Mouse (Mus musculus): ENCODE results near the gene Gm10334. TPM values are rescaled to one million over a fixed set of nuclear protein-coding genes. Genes with fewer than 3 reads are reported as not detected.
"Not testable (repeated sequence)": the region's sequence is repeated elsewhere in the genome, so short reads cannot be mapped to it uniquely, and the experiment has no call there.

Gm10334 gene
- 1.8 and 2.3 TPM in 2 replicates for polyA plus RNA-seq (2012; rRNA removed)

- not testable (repeated sequence) for DNase-seq (ENCODE audit: extremely low spot score in 1 of 2, low spot score in 1 of 2)
These were observed at the start of gene Gm10334 for GRCm38 (mm10) chr6:41446045-41446444. Gene Gm10334 (minus strand): TSS chr6:41446145.

GRCm38 (mm10) chr6:41458632-41459031 is 12.7 kb upstream of the Gm10334 start, which contains the start of gene Prss1:
Gene Prss1 (plus strand): TSS chr6:41458932.
- DNase-seq (ENCODE audit: extremely low spot score in 1 of 2, low spot score in 1 of 2), result not testable (repeated sequence)

GRCm38 (mm10) chr6:41442261-41442660 is 3.7 kb downstream of the Gm10334 start:
- not testable (repeated sequence) for DNase-seq (ENCODE audit: extremely low spot score in 1 of 2, low spot score in 1 of 2)

Other genes starting within 250 kb of the Gm10334 start
- gene Try4, start 143.9 kb downstream of the Gm10334 start, polyA plus RNA-seq (2012; rRNA removed), result 0.19 TPM in 1 of 2 replicates, not detected in the other
- gene Try5, start 129.3 kb downstream of the Gm10334 start, polyA plus RNA-seq (2012; rRNA removed), result not detected in 2 replicates
- not detected in 2 replicates for gene Try10, start 92.0 kb downstream of the Gm10334 start, polyA plus RNA-seq (2012; rRNA removed)
- gene Prss3, start 68.5 kb downstream of the Gm10334 start, polyA plus RNA-seq (2012; rRNA removed), result not detected in 2 replicates
- not detected in 2 replicates for gene Gm5771, start 53.8 kb downstream of the Gm10334 start, polyA plus RNA-seq (2012; rRNA removed)
- not detected in 2 replicates for gene Prss1, start 12.8 kb upstream of the Gm10334 start, polyA plus RNA-seq (2012; rRNA removed)
- 0.16 TPM in 1 of 2 replicates, not detected in the other for gene Prss2, start 75.6 kb upstream of the Gm10334 start, polyA plus RNA-seq (2012; rRNA removed)
- gene Ephb6, start 159.3 kb upstream of the Gm10334 start, polyA plus RNA-seq (2012; rRNA removed), result 76.3 and 108 TPM in 2 replicates
- 0.72 and 0.74 TPM in 2 replicates for gene Trpv6, start 190.3 kb upstream of the Gm10334 start, polyA plus RNA-seq (2012; rRNA removed)
- gene Trpv5, start 234.6 kb upstream of the Gm10334 start, polyA plus RNA-seq (2012; rRNA removed), result not detected in 2 replicates
- gene Llcfc1, start 238.3 kb upstream of the Gm10334 start, polyA plus RNA-seq (2012; rRNA removed), result not detected in 2 replicates